Mouse (Mus musculus) monocyte, adult 5-6 weeks (primary cell): ENCODE data around the gene Ptpn6. TPM values are rescaled to one million over a fixed set of nuclear protein-coding genes. Genes with fewer than 3 reads are reported as not detected.

Experiments used
- ATAC-seq: fragments of 153-309, 156-312 bp; replicated peaks from 2 replicates; pipeline ENCODE4 v1.8.0; 2017; ENCODE audit warnings: mild to moderate bottlenecking; ENCODE audit not compliant: low TSS enrichment, insufficient number of reproducible peaks, severe bottlenecking, poor library complexity, low FRiP score
- total RNA-seq: library from RNA; stranded (forward); fragments of 200-1000, 200-491, 200-594 nt; gene quantifications from 3 replicates; pipeline ENCODE4 v1.2.3, GENCODE M21; 2017

The Ptpn6 gene
- total RNA-seq = 1,360 to 1,911 TPM (median 1,427 TPM) in 3 replicates

DNA sequence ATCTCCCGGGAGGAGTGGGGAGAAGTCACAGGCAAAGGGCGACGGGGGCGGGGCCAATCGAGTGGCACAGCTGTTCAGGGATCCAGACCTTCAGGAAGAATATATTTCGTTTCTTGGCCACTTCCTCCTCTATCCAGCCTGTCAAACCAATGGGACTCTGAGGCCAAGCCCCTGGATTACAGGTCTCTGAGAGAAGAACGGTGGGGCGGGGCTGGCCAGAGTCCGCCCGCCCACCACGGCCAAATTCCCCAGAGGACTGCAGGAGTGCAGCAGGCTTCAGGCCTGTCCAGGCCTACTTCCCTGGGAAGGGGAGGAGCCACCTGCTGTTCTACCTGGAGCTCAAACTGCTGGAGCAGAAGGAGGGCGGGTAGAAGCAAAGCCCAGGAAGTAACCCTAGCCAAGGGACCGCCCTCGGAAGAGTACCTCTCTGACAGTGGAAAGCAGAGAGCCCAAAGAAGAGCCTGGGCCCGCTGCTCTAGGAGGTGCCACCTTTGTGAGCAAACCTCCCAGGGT is at the start of gene Ptpn6:
Ptpn6 (minus strand) TSS at position 204 of the 513 bp plus-strand sequence.
- ATAC-seq = peak; percentile 11; the same call in 1 of the 2 replicates

DNA sequence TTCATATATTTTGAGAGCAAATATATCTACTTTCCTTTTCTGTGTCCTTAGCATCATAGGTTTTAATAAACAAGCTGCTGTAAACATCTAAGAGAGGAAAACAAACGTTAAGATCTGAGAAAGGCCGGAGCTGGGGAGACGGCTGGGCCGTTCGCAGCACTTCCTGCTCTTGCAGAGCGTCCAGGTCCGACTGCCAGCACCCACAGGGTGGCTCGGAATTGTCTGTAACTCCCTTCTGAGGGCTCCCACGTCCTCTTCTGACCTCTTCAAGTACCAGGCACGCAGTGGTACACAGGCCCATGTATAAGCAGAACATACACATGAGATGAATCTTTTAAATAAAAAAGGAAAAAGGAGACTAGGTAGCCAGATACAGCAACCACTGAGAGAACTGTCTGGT is 49.2 kb upstream of the Ptpn6 start:
- ATAC-seq = no peak

DNA sequence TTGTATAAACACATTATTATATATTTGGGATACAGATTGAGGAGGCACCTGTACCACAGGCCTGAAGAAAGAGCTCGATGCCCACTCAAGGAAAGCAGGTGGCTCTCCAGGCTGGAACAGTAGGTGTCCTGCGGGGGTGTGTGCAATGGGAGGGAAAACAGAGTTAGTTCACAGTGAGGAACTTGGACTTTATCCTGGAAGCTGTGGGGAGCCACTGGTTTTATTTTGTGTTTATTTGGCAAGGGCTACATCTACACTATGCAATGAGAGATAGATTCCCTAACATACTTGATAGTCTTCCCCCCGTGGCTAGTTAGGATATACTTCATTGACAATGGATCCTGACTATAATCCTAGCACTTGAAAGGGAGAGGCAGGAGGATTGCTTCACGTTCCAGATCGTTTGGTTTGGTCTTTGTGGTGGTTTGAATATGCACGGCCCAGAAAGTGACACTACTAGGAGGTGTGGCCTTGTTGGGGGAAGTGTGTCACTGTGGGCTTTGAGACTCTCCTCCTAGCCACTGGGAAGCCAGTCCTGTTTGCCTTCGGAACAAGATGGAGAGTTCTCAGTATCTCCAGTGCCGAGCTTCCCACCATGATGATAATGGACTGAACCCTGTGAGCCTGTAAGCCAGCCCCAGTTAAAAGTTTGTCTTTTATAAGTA is 48.4 kb upstream of the Ptpn6 start:
- no peak; the same call in 1 of the 2 replicates for ATAC-seq

DNA sequence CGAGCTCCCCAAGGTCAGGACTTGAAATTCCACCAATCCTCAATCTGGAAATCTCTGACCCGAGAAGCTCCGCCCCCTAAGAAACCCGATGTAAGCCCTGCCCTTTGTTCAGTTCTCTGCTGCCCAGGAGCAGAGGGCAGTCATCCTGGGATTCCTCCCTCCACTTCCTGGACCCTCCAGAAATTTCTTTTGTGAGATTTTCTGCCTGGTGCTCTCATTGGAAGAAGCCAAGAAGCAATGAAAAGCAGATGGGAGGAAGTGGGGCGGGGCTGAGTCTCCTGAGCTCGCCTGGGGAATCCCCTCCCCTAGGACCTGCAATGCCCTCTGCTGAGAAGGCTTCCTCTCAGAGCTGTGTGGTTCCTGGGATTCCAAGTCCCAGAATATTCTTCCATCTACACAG is 43.9 kb upstream of the Ptpn6 start:
- ATAC-seq = peak; percentile 69; the same call in 1 of the 2 replicates

DNA sequence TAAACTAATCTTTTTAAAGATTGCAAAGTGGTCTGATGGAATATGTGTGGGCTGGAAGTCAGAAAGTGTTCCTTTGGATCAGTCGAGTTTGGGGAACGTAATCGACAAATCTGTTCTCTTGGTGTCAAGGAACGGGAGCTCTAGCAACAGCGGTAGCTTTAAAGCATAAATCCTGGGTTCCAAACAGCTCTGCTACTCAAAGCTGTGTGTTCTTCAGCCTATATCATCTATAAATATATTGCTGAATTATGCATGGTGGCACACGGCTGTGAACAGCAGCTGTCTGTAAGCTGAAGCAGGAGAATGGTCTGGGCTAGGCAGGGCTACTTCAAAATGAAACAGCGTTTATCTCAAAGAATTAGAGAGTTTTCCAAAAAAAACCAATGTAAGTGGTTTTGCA is 42.4 kb upstream of the Ptpn6 start:
- no peak for ATAC-seq

DNA sequence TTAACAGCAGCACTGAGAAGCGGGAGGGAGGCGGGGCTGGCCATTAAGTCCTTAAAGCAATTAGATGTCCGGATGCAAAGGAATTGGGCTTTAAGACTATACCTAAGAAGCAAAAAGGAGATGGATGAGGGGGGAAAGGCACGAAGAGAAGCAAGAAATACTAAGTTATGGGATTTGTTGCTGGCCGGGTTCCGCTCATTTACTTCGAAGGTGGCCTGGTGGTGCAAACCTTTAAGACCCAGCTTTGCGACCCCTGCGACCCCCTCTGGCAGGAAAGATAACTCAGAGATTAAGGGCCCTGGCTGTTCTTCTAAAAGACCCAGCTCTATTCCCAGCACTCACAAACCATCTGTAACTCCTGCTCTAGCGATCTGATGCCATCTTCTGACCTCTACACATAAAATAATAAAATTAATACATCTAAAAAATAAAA is 41.5 kb upstream of the Ptpn6 start:
- no peak for ATAC-seq

DNA sequence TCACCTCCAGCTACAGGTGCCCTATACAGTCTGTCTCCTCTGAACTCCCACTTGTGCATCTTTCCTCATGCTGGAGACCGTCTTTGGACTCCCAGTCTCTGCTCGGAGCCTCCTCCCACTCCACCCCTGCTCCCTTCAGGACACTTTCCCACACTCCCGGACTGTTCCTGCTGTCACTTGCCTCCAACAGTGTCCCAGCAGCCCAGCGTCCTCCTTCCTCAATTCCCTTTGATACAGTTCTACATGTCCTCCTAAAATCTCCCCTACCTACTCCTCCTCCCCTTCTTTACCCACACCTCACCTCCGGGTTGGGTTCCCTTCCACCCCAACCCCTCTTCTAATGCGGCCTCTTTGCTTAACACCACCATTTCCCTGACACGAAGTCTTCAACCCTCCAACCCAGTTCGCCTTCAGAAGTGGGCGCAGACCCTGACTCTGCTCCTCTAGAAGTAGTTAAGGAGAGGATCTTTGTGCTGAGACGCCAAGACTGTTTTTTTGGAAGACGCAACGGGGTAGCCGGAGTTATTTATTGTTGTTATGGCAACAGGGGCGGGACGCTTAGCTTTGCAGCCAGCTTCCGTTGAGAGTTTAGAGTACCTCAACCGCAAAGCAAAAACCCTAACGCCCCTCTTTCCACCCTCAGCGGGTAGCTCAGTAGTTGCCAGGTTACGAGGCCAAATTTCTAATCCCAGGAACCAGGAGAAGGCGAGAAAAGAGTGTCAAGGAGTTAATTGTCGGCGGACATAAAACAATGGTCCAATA is 40.9 kb upstream of the Ptpn6 start, which contains the start of gene Lrrc23:
Lrrc23 (minus strand) TSS at position 506 of the 762 bp plus-strand sequence.
- ATAC-seq = 0 out of 2 replicates have a peak, but pooled peaks have one; percentile 5

DNA sequence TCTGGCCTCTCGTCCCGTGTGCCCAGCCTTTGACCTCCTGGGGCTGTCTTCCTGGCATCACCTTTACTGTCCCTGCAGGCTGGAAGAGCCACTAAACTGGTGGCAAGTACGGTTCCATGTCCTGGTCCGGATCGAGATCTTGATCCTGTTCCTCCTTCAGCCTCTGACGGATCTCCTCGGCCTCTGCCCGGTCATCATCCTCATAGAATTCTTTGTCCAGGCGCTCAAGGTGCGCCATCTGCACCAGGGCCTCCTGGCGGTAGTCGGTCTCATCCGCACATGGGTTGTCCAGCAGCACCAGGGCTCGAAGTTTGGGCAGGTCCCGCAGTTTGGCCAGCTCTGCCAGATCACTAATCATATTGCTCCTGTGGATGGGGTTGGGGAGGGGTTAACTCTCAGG is 32.0 kb upstream of the Ptpn6 start:
- no peak for ATAC-seq

DNA sequence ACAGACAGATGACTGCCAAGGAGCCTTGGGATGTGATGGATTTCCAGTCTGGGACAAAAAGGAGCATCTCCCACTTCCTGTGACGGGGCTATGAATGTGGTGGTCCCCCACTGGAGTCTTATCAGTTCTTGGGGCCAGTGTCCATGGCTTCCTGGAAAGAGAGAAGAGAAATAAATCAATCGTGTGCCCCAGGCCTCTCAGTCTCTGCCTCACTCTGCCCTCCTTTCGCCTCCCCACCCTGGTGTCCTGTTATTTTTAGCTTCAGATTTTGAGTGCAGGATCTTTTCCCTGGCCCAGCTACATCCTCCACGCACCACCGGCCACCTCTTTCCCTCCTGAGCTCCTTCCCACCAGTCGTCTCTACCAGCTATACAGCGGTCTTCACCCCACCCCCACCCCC is 31.5 kb upstream of the Ptpn6 start:
- no peak for ATAC-seq

DNA sequence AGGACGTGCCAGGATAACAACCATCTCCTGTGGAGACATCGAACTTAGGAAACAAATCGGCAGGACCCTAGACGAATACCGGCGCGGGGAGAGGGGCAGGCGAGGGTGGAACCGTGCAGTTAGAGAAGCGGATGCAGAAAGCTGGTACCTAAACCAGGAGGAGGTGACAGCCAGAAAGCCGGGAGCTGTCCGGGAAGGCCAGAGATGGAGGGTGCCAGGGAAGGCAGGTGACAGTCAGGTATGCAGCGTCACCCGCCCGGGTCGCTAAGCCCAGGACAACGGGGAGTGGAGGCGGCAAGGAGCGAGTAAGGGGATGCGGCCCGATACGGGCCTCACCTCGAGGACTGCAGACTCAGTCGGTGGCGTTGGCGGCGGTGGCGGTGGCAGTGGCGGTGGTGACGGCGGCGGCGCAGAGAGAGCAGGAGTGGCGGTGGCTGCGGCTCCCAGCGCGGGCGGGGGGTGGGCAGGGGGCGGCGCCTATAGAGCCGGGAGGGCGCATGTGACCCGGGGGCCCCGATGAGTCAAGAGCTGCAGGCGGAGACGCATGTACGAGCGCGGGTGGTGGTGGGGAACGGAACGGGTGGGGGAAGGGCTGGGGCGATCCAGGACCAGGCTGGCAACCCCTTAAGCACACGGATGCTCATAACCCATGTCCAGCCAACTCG is 30.7 kb upstream of the Ptpn6 start, which contains the start of gene Eno2:
Eno2 (minus strand) TSS at position 573 of the 665 bp plus-strand sequence.
- ATAC-seq = peak; percentile 13; the same call in 1 of the 2 replicates

DNA sequence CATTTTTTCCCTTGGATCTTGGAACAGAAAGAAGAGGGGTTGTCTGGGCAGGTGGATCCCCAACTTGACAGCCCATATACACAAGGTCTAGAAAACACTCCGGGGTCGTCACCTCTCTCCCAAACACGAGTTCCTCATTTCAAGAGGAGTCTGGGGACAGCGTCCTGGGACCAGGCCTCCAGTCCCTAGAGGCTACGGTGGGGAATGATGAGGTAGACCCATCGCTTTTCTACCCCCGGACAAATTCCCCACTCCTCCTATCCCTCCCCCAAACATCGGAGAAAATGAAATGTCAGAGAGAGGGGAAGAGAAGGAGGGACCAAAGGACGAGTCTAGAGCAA is 30.2 kb upstream of the Ptpn6 start:
- no peak for ATAC-seq

DNA sequence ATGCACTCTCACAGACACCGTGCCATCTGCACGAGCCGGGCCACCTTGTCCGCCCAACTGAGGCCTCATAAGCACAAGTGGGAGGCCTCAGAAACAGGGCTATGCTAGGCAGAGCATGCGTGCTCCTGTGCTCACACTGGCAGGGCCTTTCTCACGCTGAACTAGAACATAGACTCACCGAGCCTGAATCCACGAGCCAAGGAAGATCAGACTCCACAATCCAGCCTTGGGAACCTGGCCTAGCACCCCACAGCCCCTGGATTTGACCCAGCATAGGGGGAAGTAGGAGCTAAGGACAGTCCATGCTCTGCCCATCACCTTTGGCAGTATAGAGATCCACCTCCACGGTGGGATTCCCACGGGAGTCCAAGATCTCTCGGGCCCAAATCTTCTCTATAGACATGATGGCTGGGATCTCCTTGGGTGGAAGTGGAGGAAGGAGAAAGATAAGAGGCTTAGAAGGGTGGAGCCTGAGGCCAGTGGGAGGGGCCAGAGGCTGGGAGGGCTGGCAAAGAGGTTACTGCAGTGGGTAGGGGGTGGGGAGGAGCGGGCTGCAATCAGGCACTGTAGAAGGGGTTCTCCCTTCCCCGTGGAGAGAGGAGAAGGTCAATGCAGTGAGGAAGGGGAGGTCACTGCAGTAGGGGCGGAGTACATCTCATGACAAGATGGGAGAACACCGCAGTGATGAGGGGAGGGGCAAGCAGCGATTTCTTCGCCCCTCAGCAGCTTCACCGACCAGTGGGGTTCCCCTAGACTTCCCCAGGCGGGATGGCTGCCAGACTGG is 29.6 kb upstream of the Ptpn6 start:
- no peak; the same call in 1 of the 2 replicates for ATAC-seq

DNA sequence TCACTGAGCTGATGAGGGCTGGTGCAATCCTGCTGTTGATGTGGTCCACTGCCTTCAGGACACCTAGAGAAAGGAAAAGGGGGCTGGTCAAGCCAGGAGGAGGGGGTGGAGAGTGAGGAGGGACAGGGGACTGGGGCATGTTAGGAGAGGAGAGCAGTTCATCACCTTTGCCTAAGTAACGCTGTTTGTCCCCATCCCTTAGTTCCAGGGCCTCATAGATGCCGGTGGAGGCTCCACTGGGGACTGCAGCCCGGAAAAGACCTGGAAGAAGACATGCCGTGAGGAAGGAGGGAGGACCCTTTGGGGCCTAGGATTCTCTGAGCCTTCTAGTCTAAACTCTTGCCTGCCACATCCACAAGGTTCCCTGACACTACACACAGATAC is 29.0 kb upstream of the Ptpn6 start:
- no peak for ATAC-seq

DNA sequence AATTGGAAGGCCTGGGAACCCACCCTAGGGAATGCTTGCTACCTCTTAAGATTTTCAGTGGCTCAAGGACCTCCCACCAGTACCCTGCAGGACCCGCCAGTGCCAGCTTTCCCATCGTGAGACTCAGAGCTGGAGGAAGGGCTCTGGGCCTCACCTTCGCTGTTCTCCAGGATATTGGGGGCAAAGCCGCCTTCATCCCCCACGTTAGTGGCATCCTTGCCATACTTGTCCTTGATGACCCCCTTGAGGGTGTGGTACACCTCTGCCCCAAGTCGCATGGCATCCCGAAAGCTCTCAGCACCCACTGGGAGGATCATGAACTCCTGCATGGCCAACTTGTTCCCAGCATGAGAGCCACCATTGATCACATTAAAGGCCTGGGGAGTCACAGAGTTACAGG is 27.4 kb upstream of the Ptpn6 start:
- no peak for ATAC-seq

DNA sequence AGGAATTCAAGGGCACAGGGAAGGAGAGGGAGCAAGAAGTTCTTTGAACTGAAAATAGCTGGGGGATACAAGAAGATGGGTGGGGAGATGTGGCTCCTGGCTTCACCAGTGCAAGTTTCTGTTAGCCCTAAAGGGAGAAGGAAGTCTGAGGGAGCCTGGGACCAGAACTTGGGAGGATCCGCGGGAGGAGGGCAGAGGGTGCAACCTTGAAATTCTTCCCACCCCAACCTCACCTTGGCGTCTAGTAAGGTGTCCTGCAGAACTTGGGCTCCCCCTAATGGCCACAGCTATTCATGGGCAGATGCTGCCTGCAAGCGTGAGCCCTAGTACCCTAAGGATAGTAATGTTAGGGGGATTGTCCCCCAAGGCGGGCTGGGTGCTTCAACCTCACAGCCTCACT is 20.7 kb upstream of the Ptpn6 start:
- ATAC-seq = peak; percentile 84

DNA sequence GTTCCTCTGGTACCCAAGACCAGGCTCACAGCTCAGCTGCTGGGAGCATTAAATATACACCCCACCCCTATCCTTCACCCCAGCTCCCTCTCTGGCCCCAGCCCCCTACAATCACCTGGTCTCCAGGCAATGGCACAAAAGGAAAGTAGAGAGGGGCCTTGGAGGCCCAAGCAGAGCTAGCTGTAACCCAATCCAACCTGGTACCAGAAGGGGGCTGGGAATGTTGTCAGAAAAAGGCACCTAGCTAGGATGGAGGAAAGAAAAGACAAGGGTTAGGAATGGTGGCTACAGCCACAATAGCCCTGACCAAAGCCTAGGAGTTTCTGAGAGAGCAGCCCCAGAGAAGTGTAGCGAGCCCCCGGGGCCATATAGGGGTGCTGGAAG is 20.3 kb upstream of the Ptpn6 start:
- no peak for ATAC-seq

DNA sequence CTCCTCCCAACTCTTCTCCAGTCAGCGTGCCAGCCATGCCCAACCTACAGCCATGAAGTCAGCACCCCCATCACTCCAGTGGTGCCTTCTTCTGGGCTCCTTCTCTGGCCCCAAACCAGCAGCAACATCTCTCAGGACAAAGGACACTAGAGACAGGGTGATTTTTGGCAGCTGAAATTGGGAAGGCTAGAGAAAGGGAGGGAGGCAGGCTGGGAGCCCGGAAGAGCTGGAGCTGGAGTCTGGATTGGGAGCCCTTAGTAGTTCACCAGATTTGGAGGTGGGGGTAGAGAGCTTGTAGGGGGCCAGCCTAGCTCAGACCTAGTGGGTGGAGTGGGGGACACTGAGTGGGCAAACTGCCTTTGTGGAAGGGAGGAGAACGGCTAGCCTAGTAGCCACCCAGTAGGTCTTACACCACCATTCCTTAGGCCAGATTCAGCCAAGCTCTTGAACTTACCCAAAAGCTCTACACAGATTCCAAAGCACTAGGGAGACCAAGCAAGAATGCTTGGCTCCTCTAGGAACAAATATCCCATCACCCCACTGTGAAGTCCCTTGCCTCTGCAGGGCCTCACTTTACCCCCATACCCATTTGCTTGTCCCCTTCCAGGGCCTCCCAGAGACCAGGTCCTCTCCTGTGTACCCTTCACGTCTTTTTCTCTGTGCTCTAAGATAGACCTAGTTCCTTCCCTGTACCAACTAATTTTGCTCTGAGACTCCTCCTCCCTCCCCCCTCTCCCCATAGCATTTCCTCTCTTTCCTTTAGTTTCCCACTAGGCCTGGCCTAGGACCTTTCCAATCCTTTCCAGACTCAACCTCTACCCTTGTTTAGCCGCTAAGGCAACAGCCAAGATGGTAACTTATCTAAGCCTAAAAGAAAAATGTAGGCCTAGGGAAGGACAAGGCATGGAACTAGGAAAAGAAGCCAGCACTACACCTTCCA is 19.7 kb upstream of the Ptpn6 start:
- no peak for ATAC-seq
